Mouse (Mus musculus) hindbrain, embryonic 11.5 days (tissue): ENCODE measurements around the gene Kat6b. TPM values are rescaled to one million over a fixed set of nuclear protein-coding genes. Genes with fewer than 3 reads are reported as not detected.

Experiments
- ATAC-seq: fragments of 200-750 bp; cut with Nextera tagmentation; 2 replicates; pipeline ENCODE4 v1.8.0; 2017; ENCODE audit warnings: mild to moderate bottlenecking, moderate TSS enrichment, moderate library complexity; ENCODE audit not compliant: low FRiP score
- DNase-seq: peaks from one replicate; pipeline ENCODE4 v3.0.0-alpha.2; 2015; ENCODE audit warnings: low spot score
- H3K27ac ChIP-seq: fragments of 300-500 bp; sonication (generic); 2 replicates; pipeline ENCODE4 v1.5.1; 2014; ENCODE audit warnings: mild to moderate bottlenecking, low read depth, low read length
- H3K27me3 ChIP-seq: fragments of 300-500 bp; sonication (generic); 2 replicates; pipeline ENCODE4 v1.6.1; 2014; ENCODE audit warnings: mild to moderate bottlenecking, low read length, moderate library complexity, mixed read lengths; ENCODE audit not compliant: control insufficient read depth, insufficient read depth
- H3K36me3 ChIP-seq: fragments of 300-500 bp; sonication (generic); 2 replicates; pipeline ENCODE4 v1.6.1; 2014; ENCODE audit warnings: mild to moderate bottlenecking, low read length, moderate library complexity, mixed read lengths; ENCODE audit not compliant: control insufficient read depth, insufficient read depth
- H3K4me1 ChIP-seq: fragments of 300-500 bp; sonication (generic); replicated peaks from 2 replicates; pipeline ENCODE4 v1.6.1; 2014; ENCODE audit warnings: low read length, mixed read lengths; ENCODE audit not compliant: control insufficient read depth, insufficient read depth
- H3K4me2 ChIP-seq: fragments of 300-500 bp; sonication (generic); replicated peaks from 2 replicates; pipeline ENCODE4 v1.6.1; 2014; ENCODE audit warnings: mild to moderate bottlenecking, low read depth, low read length
- H3K4me3 ChIP-seq: fragments of 300-500 bp; sonication (generic); 2 replicates; pipeline ENCODE4 v1.5.1; 2014; ENCODE audit warnings: low read depth, low read length
- H3K9ac ChIP-seq: fragments of 300-500 bp; sonication (generic); 2 replicates; pipeline ENCODE4 v1.6.1; 2014; ENCODE audit warnings: low read depth, low read length
- H3K9me3 ChIP-seq: fragments of 300-500 bp; sonication (generic); 2 replicates; pipeline ENCODE4 v1.6.1; 2016; ENCODE audit warnings: low read length; ENCODE audit not compliant: control insufficient read depth
- WGBS: fragments of 180-500 bp; shearing (Covaris S2); extraction: QIAGEN DNeasy Blood & Tissue Kit; methylation state at CpG from one replicate; pipeline ENCODE4 v1.1.7; 2014; 5-methylcytosine and 5-hydroxymethylcytosine counted together
- polyA plus RNA-seq: library from polyadenylated mRNA; unstranded; fragments of >200 nt; fragmentation: Nextera tagmentation; extraction: Ambion mirVana; gene quantifications from 2 replicates; pipeline ENCODE4 v1.2.1, GENCODE M21; 2014

Kat6b gene
- polyA plus RNA-seq, 1 experiment from 2014 or later = 24.0 TPM

- no peaks in the 10 kb centered on the region for H3K9me3 ChIP-seq
- no peak overlapping the region for H3K9ac ChIP-seq
- H3K4me1 ChIP-seq = 0 out of 2 replicates have a peak, but pooled peaks cover 2% of the 10 kb centered on the region
- H3K36me3 ChIP-seq = no peaks in the 10 kb centered on the region
- H3K27me3 ChIP-seq = no peaks in the 10 kb centered on the region
- DNase-seq = no peak
- no peak overlapping the region for H3K27ac ChIP-seq
- no peak for ATAC-seq
- 95% methylated on average over 10 of the region's 10 CpGs for WGBS
- H3K4me2 ChIP-seq = no peak overlapping the region
- H3K4me3 ChIP-seq = no peak overlapping the region
Observed at GRCm38 (mm10) chr14:21565541-21566353, 84.5 kb downstream of the Kat6b start.

GRCm38 (mm10) chr14:21567293-21567984, 86.2 kb downstream of the Kat6b start:
- Histone ChIP-seq H3K4me2 (no peak overlapping the region), H3K4me3 (no peak overlapping the region), H3K9me3 (no peaks in the 10 kb centered on the region), H3K36me3 (no peaks in the 10 kb centered on the region), H3K27me3 (no peaks in the 10 kb centered on the region), H3K4me1 (0 out of 2 replicates have a peak, but pooled peaks cover 2% of the 10 kb centered on the region), H3K27ac (no peak overlapping the region), H3K9ac (no peak overlapping the region)
- DNase-seq (no peak), ATAC-seq (no peak)
- 91% methylated on average over 7 of the region's 7 CpGs for WGBS

DNA sequence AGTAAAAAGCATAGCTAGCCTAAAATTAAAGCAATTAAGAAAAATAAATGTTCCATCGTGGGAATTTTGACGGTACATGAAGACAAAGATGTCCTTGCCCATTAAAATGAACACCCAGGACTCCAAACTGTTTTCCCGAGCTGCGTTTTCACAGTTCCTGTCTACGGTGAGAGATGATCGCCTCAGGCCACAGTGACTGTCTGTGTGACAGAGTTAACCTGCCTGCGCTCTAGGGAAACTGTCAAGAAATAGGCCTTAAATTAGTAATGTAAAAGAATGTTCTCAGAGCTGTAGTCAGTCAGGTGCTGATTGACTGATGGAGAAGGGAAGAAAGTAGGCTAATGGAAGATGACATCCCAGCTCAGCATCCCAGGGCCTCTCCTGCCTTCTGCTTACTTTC, 87.6 kb downstream of the Kat6b start:
- Histone ChIP-seq H3K4me2 (no peak overlapping the region), H3K9me3 (no peaks in the 10 kb centered on the region), H3K27me3 (no peaks in the 10 kb centered on the region), H3K4me3 (no peak overlapping the region), H3K4me1 (0 out of 2 replicates have a peak, but pooled peaks cover 2% of the 10 kb centered on the region), H3K9ac (no peak overlapping the region), H3K36me3 (no peaks in the 10 kb centered on the region), H3K27ac (no peak overlapping the region)
- 83% methylated on average over 7 of the region's 7 CpGs for WGBS
- no peak for ATAC-seq
- no peak for DNase-seq

DNA sequence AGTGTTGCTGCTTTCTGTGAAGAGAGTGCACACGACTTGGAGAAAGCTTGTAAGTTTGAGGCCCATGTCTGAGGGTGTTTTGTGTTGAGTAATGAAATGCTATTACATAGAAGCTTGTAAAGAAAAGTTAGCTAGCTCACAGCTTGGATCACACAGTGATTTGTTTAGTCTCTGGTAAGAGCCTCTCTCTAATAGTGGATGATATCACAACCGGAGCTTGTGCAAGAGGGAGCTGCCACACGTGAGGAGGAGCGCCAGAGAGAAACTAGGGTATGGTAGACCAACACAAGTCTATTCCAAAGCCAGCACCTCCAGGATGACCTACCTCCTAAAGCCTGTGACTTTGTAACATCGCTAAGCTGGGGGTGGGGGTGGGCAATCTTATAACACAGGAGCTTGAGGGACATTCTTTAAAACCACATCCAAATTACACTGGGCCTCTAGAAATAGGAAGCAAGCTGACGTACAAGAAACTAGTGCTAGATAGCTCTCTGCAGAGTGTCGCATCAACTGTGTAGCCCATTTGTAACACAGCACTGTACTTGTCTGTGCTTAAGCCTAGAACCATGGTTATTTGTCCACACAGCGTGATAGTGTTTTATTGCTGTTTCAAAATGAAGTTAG, 93.6 kb downstream of the Kat6b start:
- no peak overlapping the region for H3K9ac ChIP-seq
- ATAC-seq (no peak), DNase-seq (no peak)
- H3K4me1 ChIP-seq = no peaks in the 10 kb centered on the region
- 88% methylated on average over 8 of the region's 8 CpGs for WGBS
- H3K36me3 ChIP-seq = no peaks in the 10 kb centered on the region
- no peak overlapping the region for H3K27ac ChIP-seq
- H3K4me2 ChIP-seq = no peak overlapping the region
- no peaks in the 10 kb centered on the region for H3K9me3 ChIP-seq
- no peaks in the 10 kb centered on the region for H3K27me3 ChIP-seq
- no peak overlapping the region for H3K4me3 ChIP-seq

- no peaks in the 10 kb centered on the region for H3K9me3 ChIP-seq
- H3K9ac ChIP-seq = no peak overlapping the region
- 83% methylated on average over 8 of the region's 8 CpGs for WGBS
- H3K27ac ChIP-seq = no peak overlapping the region
- no peak overlapping the region for H3K4me2 ChIP-seq
- DNase-seq (no peak), ATAC-seq (no peak)
- H3K27me3 ChIP-seq = no peaks in the 10 kb centered on the region
- H3K4me1 ChIP-seq = no peaks in the 10 kb centered on the region
- no peaks in the 10 kb centered on the region for H3K36me3 ChIP-seq
- H3K4me3 ChIP-seq = no peak overlapping the region
Observed at GRCm38 (mm10) chr14:21576867-21577266, 95.6 kb downstream of the Kat6b start.

GRCm38 (mm10) chr14:21581198-21581597, 100.0 kb downstream of the Kat6b start:
- WGBS = 19% methylated on average over 4 of the region's 4 CpGs
- Histone ChIP-seq H3K4me3 (no peak overlapping the region), H3K27ac (no peak overlapping the region), H3K9me3 (no peaks in the 10 kb centered on the region), H3K9ac (no peak overlapping the region), H3K27me3 (no peaks in the 10 kb centered on the region), H3K36me3 (no peaks in the 10 kb centered on the region), H3K4me1 (peaks cover 2% of the 10 kb centered on the region; the same call in 1 of the 2 replicates), H3K4me2 (no peak overlapping the region)
- DNase-seq (peak; percentile 22), ATAC-seq (no peak)

DNA sequence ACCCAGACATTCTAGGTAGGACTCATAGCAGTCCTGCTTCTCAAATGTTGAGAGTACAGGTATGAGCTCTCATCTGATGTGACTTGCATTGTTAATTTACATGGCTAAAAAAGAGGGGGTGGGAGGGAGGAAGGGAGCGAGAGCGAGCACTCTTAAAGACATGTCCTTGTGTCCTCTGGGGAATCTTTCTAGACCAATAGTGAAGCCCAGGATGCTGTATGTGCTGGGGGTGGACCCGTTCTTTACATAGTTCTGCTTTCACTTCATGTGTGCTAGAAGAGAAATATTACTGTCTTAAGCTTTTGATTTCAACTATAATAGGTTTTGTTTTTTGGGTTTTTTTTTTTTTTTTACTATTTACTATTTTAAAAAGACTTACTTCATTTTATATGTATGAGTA, 101.1 kb downstream of the Kat6b start:
- Histone ChIP-seq H3K9me3 (no peaks in the 10 kb centered on the region), H3K9ac (no peak overlapping the region), H3K4me2 (no peak overlapping the region), H3K4me1 (peaks cover 2% of the 10 kb centered on the region; the same call in 1 of the 2 replicates), H3K36me3 (no peaks in the 10 kb centered on the region), H3K27me3 (no peaks in the 10 kb centered on the region), H3K27ac (no peak overlapping the region), H3K4me3 (no peak overlapping the region)
- WGBS = 80% methylated on average over 3 of the region's 3 CpGs
- no peak for DNase-seq
- no peak for ATAC-seq

DNA sequence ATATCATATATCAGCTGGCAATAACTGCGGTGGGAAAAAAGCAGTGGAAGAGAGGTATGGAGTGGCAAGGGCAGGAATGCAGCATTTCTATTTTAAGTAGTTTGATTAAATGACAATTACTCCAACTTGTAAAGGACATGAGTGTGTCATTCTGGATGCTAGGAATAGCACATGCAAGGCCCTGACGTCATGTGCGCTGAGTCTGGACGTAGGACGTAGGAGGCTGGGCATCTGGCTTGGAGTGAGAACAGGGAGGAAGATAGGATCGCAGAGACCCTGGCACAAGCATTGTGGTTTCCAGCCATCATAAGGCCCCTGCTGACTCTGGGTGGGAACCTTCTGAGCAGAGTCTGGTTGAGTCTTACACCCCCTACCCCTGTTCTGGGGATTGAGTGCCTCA, 101.8 kb downstream of the Kat6b start:
- no peak overlapping the region; the same call in 1 of the 2 replicates for H3K27ac ChIP-seq
- H3K9me3 ChIP-seq = no peaks in the 10 kb centered on the region
- ATAC-seq (no peak), DNase-seq (no peak)
- WGBS = 79% methylated on average over 6 of the region's 6 CpGs
- peaks cover 2% of the 10 kb centered on the region; the same call in 1 of the 2 replicates for H3K4me1 ChIP-seq
- H3K27me3 ChIP-seq = no peaks in the 10 kb centered on the region
- H3K4me3 ChIP-seq = no peak overlapping the region
- no peak overlapping the region for H3K9ac ChIP-seq
- no peaks in the 10 kb centered on the region for H3K36me3 ChIP-seq
- H3K4me2 ChIP-seq = no peak overlapping the region
